Mouse (Mus musculus): ENCODE data around the gene C1s1.
"Not testable (repeated sequence)": the region's sequence is repeated elsewhere in the genome, so short reads cannot be mapped to it uniquely, and the experiment has no call there.

Gene C1s1

GRCm38 (mm10) chr6:124542284-124542683, at the start of gene C1s1:
Gene C1s1, minus strand, starts transcription at chr6:124542359.
- DNase-seq (ENCODE audit: low read depth, low spot score) = peak; percentile 5

GRCm38 (mm10) chr6:124588771-124589170, 46.6 kb upstream of the C1s1 start:
- no peak for DNase-seq (ENCODE audit: low read depth, low spot score)

- no peak for DNase-seq (ENCODE audit: low read depth, low spot score)
These were observed 44.1 kb upstream of the C1s1 start for GRCm38 (mm10) chr6:124586266-124586665.

- DNase-seq (ENCODE audit: low read depth, low spot score) = no peak
These were observed 43.6 kb upstream of the C1s1 start for GRCm38 (mm10) chr6:124585761-124586160.

- DNase-seq (ENCODE audit: low read depth, low spot score) = no peak
These were observed 42.8 kb upstream of the C1s1 start for GRCm38 (mm10) chr6:124584935-124585334.

GRCm38 (mm10) chr6:124582231-124582630, 40.1 kb upstream of the C1s1 start:
- no peak for DNase-seq (ENCODE audit: low read depth, low spot score)

- not testable (repeated sequence) for DNase-seq (ENCODE audit: low read depth, low spot score)
These were observed 38.0 kb upstream of the C1s1 start for GRCm38 (mm10) chr6:124580155-124580554.

GRCm38 (mm10) chr6:124575155-124575678, 33.1 kb upstream of the C1s1 start:
- DNase-seq (ENCODE audit: low read depth, low spot score) = not testable (repeated sequence)

- peak; percentile 61 for DNase-seq (ENCODE audit: low read depth, low spot score)
These were observed 27.9 kb upstream of the C1s1 start, which contains the start of gene C1rb for GRCm38 (mm10) chr6:124570026-124570425. Gene C1rb, plus strand, starts transcription at chr6:124570294.

- DNase-seq (ENCODE audit: low read depth, low spot score) = not testable (repeated sequence)
These were observed 19.5 kb upstream of the C1s1 start for GRCm38 (mm10) chr6:124561611-124562010.

GRCm38 (mm10) chr6:124561156-124561555, 19.0 kb upstream of the C1s1 start:
- not testable (repeated sequence) for DNase-seq (ENCODE audit: low read depth, low spot score)

- not testable (repeated sequence) for DNase-seq (ENCODE audit: low read depth, low spot score)
These were observed 13.8 kb upstream of the C1s1 start for GRCm38 (mm10) chr6:124555956-124556355.

GRCm38 (mm10) chr6:124552766-124553165, 10.6 kb upstream of the C1s1 start:
- DNase-seq (ENCODE audit: low read depth, low spot score) = no peak

- DNase-seq (ENCODE audit: low read depth, low spot score) = no peak
These were observed 6.9 kb upstream of the C1s1 start for GRCm38 (mm10) chr6:124549023-124549550.

GRCm38 (mm10) chr6:124547979-124548378, 5.8 kb upstream of the C1s1 start:
- DNase-seq (ENCODE audit: low read depth, low spot score) = not testable (repeated sequence)

GRCm38 (mm10) chr6:124545425-124545824, 3.3 kb upstream of the C1s1 start:
- no peak for DNase-seq (ENCODE audit: low read depth, low spot score)

GRCm38 (mm10) chr6:124544466-124544865, 2.3 kb upstream of the C1s1 start:
- DNase-seq (ENCODE audit: low read depth, low spot score) = no peak

- DNase-seq (ENCODE audit: low read depth, low spot score) = not testable (repeated sequence)
These were observed 983 bp downstream of the C1s1 start for GRCm38 (mm10) chr6:124541176-124541575.

GRCm38 (mm10) chr6:124536125-124536829, 5.9 kb downstream of the C1s1 start:
- DNase-seq (ENCODE audit: low read depth, low spot score) = not testable (repeated sequence)

- DNase-seq (ENCODE audit: low read depth, low spot score) = no peak
These were observed 11.1 kb downstream of the C1s1 start for GRCm38 (mm10) chr6:124531077-124531476.

- no peak for DNase-seq (ENCODE audit: low read depth, low spot score)
These were observed 14.3 kb downstream of the C1s1 start for GRCm38 (mm10) chr6:124527881-124528280.

GRCm38 (mm10) chr6:124522082-124522481, 20.1 kb downstream of the C1s1 start:
- DNase-seq (ENCODE audit: low read depth, low spot score) = not testable (repeated sequence)

GRCm38 (mm10) chr6:124517733-124518132, 24.4 kb downstream of the C1s1 start:
- not testable (repeated sequence) for DNase-seq (ENCODE audit: low read depth, low spot score)

All from retina, postnatal 7 days (tissue).